Mouse (Mus musculus) heart, embryonic 11.5 days (tissue): ENCODE data around the gene Klf3. TPM values are rescaled to one million over a fixed set of nuclear protein-coding genes. Genes with fewer than 3 reads are reported as not detected.

Source experiments
- ATAC-seq: fragments of 200-750 bp; cut with Nextera tagmentation; replicated peaks from 2 replicates; pipeline ENCODE4 v1.8.0; 2017; ENCODE audit warnings: moderate library complexity; ENCODE audit not compliant: insufficient number of reproducible peaks, low FRiP score, low TSS enrichment
- H3K27ac ChIP-seq: fragments of 300-500 bp; sonication (generic); 2 replicates; pipeline ENCODE4 v1.5.1; 2014; ENCODE audit warnings: mild to moderate bottlenecking, low read depth, low read length
- H3K27me3 ChIP-seq: fragments of 300-500 bp; sonication (generic); 2 replicates; pipeline ENCODE4 v1.6.1; 2014; ENCODE audit warnings: mild to moderate bottlenecking, low read length, mixed read lengths; ENCODE audit not compliant: control insufficient read depth, insufficient read depth
- H3K36me3 ChIP-seq: fragments of 300-500 bp; sonication (generic); 2 replicates; pipeline ENCODE4 v1.6.1; 2014; ENCODE audit warnings: mild to moderate bottlenecking, low read length, moderate library complexity, mixed read lengths; ENCODE audit not compliant: control insufficient read depth, insufficient read depth
- H3K4me1 ChIP-seq: fragments of 300-500 bp; sonication (generic); 2 replicates; pipeline ENCODE4 v1.6.1; 2014; ENCODE audit warnings: low read length; ENCODE audit not compliant: control insufficient read depth, insufficient read depth
- H3K4me2 ChIP-seq: fragments of 300-500 bp; sonication (generic); 2 replicates; pipeline ENCODE4 v1.6.1; 2014; ENCODE audit warnings: mild to moderate bottlenecking, moderate library complexity
- H3K4me3 ChIP-seq: fragments of 300-500 bp; sonication (generic); 2 replicates; pipeline ENCODE4 v1.5.1; 2014; ENCODE audit warnings: low read depth, low read length
- H3K9ac ChIP-seq: fragments of 300-500 bp; sonication (generic); 2 replicates; pipeline ENCODE4 v1.6.1; 2014; ENCODE audit warnings: mild to moderate bottlenecking, low read depth, low read length, moderate library complexity
- H3K9me3 ChIP-seq: fragments of 300-500 bp; sonication (generic); replicated peaks from 2 replicates; pipeline ENCODE4 v1.6.1; 2016; ENCODE audit warnings: low read length; ENCODE audit not compliant: control insufficient read depth
- WGBS: fragments of 180-500 bp; shearing (Covaris S2); extraction: QIAGEN DNeasy Blood & Tissue Kit; methylation state at CpG from one replicate; pipeline ENCODE4 v1.1.7; 2014; ENCODE audit not compliant: insufficient replicate concordance; 5-methylcytosine and 5-hydroxymethylcytosine counted together
- polyA plus RNA-seq: library from polyadenylated mRNA; unstranded; fragments of >200 nt; fragmentation: Nextera tagmentation; extraction: Ambion mirVana; gene quantifications from 2 replicates; pipeline ENCODE4 v1.2.1, GENCODE M21; 2014

The Klf3 gene
- polyA plus RNA-seq, 1 experiment from 2014 or later: 58.9 TPM

DNA sequence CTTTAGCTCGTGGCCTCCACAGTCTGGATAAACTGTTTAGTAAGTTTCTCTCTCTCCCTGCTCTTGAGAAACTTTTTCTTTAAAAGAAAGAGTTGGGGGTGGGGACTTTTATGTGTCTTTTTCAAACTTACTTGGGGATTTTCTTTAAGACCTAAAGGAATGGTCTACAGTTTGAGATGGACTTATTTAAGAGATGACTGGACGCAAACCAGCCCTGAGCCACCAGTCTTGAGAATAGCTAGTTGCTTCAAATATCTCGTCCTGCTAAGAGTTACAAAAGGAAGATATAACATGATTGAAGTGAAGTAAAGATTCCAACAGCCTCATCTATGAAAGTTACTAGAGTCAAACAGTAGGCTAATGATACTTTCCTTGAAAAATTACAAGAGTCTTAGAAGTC is 4.0 kb downstream of the Klf3 start:
- Histone ChIP-seq H3K9ac (no peak overlapping the region), H3K4me3 (no peak overlapping the region), H3K4me2 (peak overlapping the region; percentile 69), H3K9me3 (no peaks in the 10 kb centered on the region), H3K36me3 (peaks cover 4% of the 10 kb centered on the region; the same call in 1 of the 2 replicates), H3K27ac (peak overlapping the region; percentile 68), H3K27me3 (no peaks in the 10 kb centered on the region), H3K4me1 (peaks cover 59% of the 10 kb centered on the region)
- WGBS: 42% methylated on average over 3 of the region's 3 CpGs
- no peak for ATAC-seq

DNA sequence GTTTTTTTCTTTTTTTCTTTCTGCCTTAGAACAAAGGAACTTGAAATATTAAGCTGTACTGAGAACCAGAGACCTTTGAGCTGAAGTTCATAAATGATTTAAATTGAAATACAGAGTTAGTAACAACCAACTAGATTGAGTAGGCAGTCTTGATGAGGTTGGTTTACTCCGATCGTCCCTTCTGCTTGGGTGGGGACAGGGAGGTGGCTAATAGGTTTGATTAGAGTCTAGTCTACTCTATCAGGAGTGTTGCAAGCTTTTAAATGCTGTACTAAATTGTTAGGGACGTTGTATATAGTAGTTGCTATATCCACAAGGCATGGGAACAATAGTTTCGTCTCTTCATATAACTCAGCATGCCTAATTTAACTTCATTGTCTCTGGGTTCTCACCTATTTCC is 4.4 kb downstream of the Klf3 start:
- H3K9me3 ChIP-seq: no peaks in the 10 kb centered on the region
- WGBS: 26% methylated on average over 4 of the region's 4 CpGs
- peak overlapping the region; percentile 59 for H3K9ac ChIP-seq
- H3K36me3 ChIP-seq: peaks cover 4% of the 10 kb centered on the region; the same call in 1 of the 2 replicates
- ATAC-seq: no peak
- H3K4me1 ChIP-seq: peaks cover 63% of the 10 kb centered on the region
- peak overlapping the region; percentile 28 for H3K4me3 ChIP-seq
- peak overlapping the region; percentile 59 for H3K4me2 ChIP-seq
- H3K27ac ChIP-seq: peak overlapping the region; percentile 68
- no peaks in the 10 kb centered on the region for H3K27me3 ChIP-seq

DNA sequence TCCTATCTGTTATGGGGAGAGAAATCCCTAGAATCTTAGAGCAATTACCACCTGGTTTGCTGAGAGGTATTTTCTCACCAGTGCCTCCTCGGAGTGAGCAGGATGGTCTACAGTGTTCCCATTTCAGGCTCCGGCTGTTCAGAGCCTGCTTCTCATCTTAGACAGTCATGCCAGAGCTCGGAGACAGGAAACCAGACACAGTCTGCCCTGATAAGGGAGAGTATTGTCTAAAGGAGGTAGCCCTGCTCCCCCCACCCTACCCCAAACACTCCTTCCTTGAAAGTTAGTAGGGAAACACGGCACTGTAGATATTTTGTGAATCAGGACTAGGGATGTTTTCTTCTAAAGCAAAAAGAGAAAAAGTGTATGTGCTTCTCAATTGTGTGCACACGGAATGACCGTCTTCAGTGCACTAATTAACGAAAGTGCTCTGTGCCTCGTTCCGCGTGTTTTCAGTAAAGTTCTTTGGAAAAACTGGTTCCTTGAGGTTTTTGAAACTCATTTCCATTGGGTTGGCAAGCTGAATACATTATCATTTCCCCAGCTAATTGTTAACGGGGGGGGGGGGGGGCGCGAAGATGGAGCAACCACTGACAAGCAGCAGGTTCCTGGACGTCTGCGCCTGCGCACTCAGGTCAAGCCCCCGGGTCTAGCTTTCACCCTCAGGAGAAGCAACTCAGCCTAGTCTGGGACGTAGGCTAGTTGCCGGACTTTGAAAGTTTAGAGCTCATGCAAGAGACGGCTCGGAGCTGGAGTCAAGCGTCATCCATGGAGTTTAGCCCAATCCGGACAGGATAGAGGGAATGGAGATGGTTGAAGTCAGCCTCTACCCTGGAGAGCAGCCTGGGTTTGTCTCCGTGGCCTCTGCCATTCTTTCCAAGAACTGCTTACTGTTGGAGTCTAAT is 5.2 kb downstream of the Klf3 start:
- Histone ChIP-seq H3K4me3 (peak overlapping the region; percentile 28), H3K4me1 (peaks cover 67% of the 10 kb centered on the region), H3K27me3 (no peaks in the 10 kb centered on the region), H3K9ac (peak overlapping the region; percentile 59), H3K27ac (peak overlapping the region; percentile 68), H3K4me2 (peak overlapping the region; percentile 59), H3K36me3 (peaks cover 4% of the 10 kb centered on the region; the same call in 1 of the 2 replicates), H3K9me3 (no peaks in the 10 kb centered on the region)
- ATAC-seq: no peak
- WGBS: 32% methylated on average over 24 of the region's 24 CpGs

DNA sequence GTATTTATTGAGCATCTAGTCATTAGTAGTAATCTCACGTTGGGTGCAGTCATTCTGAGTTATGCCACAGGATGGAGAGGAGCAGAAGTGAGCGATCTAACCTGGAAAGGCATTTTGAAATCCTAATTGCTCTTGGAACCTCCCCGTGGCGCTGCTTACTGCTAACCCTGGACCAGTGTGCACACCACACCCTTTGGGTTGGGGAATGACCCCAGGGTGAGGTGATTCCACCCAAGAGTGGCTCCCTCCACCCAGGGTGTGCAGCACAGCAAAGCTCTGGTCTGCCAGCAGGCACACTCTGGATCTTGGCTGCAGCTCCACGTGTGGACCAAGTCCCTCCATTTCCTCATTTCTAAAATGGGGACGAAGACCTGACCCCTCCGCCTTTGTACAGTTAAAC is 6.1 kb downstream of the Klf3 start:
- H3K4me1 ChIP-seq: peaks cover 71% of the 10 kb centered on the region
- no peaks in the 10 kb centered on the region for H3K27me3 ChIP-seq
- no peaks in the 10 kb centered on the region for H3K9me3 ChIP-seq
- peak overlapping the region; percentile 68 for H3K27ac ChIP-seq
- peaks cover 4% of the 10 kb centered on the region; the same call in 1 of the 2 replicates for H3K36me3 ChIP-seq
- peak overlapping the region; percentile 59 for H3K4me2 ChIP-seq
- ATAC-seq: no peak
- H3K4me3 ChIP-seq: no peak overlapping the region
- no peak overlapping the region for H3K9ac ChIP-seq
- 82% methylated on average over 7 of the region's 7 CpGs for WGBS

DNA sequence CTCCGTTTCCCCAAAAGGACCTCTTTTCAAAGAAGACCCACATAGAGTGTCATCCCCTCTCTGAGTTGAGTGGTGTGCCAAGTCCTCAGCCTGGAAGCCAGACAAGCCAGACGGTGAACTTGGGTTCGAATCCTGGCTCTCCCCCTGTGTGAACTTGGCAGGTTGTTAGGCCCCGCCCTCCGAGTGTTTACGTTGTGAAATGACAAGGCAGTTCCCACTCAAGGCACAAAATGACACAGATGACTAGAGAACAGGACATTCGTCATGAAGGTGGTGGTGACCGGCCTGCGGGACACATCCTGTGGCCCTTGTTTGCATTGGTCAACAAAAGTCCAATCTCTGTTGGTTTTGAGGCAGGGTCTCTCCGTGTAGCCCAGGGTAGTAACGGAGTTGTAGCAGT is 6.7 kb downstream of the Klf3 start:
- peak overlapping the region; percentile 56; the same call in 1 of the 2 replicates for H3K4me2 ChIP-seq
- H3K9me3 ChIP-seq: no peaks in the 10 kb centered on the region
- no peak overlapping the region for H3K9ac ChIP-seq
- H3K4me1 ChIP-seq: peaks cover 75% of the 10 kb centered on the region
- no peak overlapping the region for H3K4me3 ChIP-seq
- peak overlapping the region; percentile 91; the same call in 1 of the 2 replicates for H3K27ac ChIP-seq
- 79% methylated on average over 11 of the region's 11 CpGs for WGBS
- H3K36me3 ChIP-seq: peaks cover 4% of the 10 kb centered on the region; the same call in 1 of the 2 replicates
- H3K27me3 ChIP-seq: no peaks in the 10 kb centered on the region
- ATAC-seq: no peak

DNA sequence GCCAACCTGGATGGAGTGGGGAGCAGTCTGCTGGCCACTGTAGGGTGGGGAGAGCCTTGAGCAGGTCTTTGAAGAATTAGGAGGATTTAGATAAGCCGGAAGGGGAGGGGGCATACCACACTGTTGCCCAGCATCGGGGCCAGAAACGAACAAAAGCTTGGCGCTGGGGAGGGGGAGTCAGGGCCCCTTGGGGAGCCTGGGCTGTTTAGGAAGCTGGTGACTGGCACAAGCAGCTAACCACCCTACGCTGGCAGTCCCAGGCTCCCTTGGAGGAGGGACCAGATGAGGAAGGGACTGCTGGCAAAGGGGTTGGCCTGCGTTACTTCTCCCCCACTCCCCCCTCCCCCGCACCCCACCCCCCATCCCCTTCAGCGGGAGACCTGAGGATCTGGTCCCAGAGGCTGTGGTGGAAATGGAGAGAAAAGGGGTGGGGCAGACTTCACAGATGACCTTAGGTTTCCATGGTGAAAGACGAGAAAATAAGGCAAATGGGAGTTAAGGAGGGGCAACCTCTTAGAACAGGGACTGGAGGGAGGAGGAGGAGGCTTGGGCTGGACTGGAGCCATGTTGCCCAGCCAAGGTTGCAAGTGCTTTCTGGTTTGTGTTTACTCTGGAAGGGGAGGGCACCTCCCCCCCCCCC is 7.8 kb downstream of the Klf3 start:
- peaks cover 75% of the 10 kb centered on the region for H3K4me1 ChIP-seq

DNA sequence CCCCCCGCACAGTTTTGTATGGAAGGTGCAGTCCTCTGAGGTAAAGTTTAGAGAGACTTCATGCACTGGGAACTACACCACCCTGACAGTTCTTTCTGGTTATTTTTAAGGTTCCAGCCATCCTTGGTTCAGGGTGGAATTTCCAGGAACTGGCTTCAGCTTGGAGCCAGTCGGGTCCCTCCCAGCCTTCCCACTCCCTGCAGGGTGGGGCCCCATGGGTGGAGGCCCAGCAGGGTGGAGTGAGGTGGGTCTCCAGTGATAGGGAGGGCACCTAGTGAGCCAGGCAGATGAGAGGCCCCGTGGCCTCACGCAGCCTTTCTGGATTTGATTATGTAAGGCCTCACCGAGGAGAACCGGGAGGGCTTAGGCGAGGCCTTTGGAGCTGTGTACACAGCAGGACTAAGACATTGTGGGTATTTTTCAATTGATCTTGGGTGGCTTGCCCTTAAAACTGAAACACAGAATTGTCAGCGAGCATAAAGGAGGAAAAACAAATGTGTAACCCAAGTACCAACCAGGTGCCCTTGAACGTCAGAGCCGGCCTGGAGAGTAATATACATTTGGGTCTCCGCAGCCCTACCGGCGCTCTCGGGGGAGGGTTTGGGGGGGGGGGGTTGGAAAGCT is 8.4 kb downstream of the Klf3 start:
- WGBS: 7% methylated on average over 13 of the region's 14 CpGs
- ATAC-seq: peak; percentile 84
- Histone ChIP-seq H3K9me3 (no peaks in the 10 kb centered on the region), H3K4me3 (peak overlapping the region; percentile 39), H3K36me3 (peaks cover 7% of the 10 kb centered on the region), H3K4me1 (peaks cover 75% of the 10 kb centered on the region), H3K9ac (peak overlapping the region; percentile 68), H3K4me2 (peak overlapping the region; percentile 56), H3K27me3 (no peaks in the 10 kb centered on the region), H3K27ac (peak overlapping the region; percentile 91)

More for the DNA sequence above, 7.8 kb downstream of the Klf3 start:
- WGBS: 4% methylated on average over 9 of the region's 9 CpGs
- H3K4me3 ChIP-seq: peak overlapping the region; percentile 39
- H3K9ac ChIP-seq: peak overlapping the region; percentile 62
- peak overlapping the region; percentile 91 for H3K27ac ChIP-seq
- H3K4me2 ChIP-seq: peak overlapping the region; percentile 56
- H3K36me3 ChIP-seq: peaks cover 7% of the 10 kb centered on the region
- ATAC-seq: peak; percentile 9
- no peaks in the 10 kb centered on the region for H3K9me3 ChIP-seq
- no peaks in the 10 kb centered on the region for H3K27me3 ChIP-seq
